Mouse (Mus musculus): ENCODE results near the gene Vdac1.
"Not testable (repeated sequence)": the region's sequence is repeated elsewhere in the genome, so short reads cannot be mapped to it uniquely, and the experiment has no call there.

The Vdac1 gene

DNA sequence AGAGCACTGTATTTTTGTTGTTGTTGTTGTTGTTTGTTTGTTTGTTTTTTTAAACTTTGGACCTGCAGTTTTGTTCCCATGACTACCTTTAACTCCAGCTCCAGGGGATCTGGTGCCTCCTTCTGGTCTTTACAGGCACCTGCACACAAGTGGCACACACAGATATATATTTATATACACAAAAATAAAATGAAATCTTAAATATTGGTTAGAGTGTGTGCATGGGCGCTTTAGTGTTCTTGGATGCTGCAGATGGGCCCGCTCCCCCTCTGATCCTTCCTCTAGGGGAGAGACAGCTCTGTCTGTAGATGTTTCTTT lies 9.4 kb downstream of the Vdac1 start:
- in situ Hi-C loops (cut with MboI, MseI): no loop called here

DNA sequence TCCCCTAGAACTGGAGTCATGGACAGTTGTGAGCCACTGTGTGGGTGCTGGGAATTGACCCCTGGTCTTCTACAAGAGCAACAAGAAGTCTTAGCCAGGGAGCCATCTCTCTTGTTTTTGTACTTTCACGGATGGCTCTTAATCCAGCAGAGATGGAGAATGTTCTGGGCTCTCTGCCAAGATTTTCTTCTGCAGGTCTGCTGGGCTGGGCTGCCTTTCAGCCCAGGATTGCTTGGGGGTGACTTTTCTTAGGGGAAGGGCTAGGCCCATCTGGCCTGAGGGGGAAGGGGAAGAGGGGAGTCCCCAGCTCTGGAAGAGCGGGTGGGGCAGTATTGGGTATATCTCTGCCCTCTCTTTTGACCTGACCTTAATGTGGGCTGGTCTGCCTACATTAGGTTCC lies 9.9 kb downstream of the Vdac1 start:
- in situ Hi-C loops (cut with MboI, MseI): no loop called here

DNA sequence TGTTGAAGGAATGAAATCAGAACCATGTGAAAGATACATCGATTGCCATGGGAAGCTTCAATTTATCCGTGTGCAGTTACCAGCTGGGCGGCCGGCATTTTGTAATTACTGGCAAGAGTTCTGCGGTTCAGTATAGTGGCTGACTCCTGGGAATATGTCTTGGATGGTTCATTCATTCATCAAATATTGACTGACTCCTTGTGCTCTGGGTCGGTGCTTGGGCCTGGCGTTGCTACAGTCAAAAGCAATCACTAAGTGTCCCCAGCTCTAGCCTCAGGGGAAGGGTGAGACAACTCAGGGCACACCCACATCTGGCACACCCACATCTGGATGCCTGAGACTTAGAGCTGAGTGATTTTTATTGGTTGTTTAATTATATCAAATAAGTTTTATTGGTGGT lies 13.2 kb downstream of the Vdac1 start:
- in situ Hi-C loops (cut with MboI, MseI): no loop called here

DNA sequence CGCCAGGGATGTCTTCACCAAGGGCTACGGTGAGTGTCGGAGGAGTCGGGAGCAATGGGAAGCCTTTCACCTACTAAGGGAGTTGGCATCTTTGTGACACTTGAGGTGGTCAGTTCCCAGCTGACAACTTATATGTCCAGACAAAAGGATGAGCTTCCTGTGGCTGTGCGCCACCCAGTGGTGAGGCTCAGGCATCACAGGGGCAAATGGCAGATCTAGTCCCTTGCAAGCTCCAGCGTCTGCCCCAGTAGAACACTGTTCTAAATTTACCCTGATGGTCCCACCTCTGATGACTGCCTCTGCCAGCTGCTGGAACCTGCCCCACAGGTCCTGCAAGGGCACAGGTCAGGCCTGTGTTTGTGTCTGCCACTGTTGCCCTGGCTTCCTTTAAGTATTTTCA lies 13.7 kb downstream of the Vdac1 start:
- in situ Hi-C loops (cut with MboI, MseI): no loop called here

DNA sequence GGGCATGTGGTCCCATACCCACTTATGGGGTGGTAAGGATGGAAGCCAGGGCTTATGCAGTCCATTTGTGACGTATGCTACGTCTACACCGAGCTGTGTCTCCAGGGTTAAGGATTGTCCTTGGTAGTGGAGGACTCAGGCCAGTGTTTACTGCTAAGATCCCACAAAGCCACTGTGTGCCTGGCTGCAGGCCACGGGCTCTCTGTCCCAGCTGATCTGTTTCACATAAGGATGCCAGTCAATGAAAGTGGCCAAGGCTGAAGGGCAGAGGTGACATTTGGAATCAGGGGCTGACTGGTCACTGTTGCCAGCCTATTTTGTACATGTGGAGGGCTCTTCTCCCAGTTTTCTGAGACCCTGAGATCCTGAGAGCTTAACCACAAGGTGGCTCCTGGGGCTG lies 16.9 kb downstream of the Vdac1 start:
- in situ Hi-C loops (cut with MboI, MseI): no loop called here

DNA sequence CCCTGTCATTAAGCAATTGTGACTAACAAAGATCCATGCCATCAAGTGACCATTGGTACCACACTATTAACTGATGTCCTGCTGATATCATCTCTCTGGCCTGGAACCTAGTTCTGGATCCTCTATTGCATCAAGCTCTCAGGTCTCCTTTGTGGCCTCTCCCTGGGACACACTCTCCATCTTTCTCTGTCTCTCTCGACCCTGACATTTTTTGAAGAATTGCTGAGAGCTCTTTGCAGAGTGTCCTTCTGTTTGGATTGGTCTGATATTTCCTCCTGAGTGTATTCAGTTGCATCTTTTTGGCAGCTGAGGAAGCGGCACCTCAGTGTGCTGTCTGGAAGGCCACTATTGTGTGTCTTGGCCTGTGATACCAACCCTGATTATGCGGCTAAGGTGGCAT lies 18.6 kb downstream of the Vdac1 start:
- in situ Hi-C loops (cut with MboI, MseI): no loop called here

DNA sequence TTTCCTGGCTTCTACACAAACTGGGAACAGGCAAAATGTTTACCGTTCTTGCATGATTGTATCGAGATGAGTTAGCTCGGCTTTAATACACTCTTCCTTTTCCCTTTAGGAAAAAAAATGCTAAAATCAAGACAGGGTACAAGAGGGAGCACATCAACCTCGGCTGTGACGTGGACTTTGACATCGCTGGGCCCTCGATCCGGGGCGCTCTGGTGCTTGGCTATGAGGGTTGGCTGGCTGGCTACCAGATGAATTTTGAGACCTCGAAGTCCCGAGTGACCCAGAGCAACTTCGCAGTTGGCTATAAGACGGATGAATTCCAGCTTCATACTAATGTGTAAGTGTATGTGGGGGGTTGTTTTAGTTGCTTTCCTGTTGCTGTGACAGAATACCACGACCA lies 23.1 kb downstream of the Vdac1 start:
- in situ Hi-C loops (cut with MboI, MseI): no loop called here

DNA sequence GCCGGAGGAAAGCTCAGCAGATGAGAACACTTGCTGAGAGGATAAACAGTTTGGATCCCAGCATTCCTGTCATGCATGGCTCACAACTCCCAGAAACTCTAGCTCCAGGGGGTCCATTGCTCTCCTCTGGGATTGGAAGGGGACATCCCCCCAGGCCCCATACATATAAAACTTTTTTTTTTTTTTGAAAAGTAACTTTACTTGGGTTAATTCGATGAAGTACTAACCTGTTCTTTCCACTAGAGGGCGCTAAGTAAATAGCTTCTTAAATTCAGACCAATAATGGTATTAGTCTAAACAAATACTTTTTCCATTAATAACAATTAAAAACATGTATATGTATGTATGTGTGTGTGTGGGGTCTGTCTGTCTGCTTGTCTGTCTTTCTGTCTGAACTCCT lies 24.0 kb downstream of the Vdac1 start:
- in situ Hi-C loops (cut with MboI, MseI): no loop called here

DNA sequence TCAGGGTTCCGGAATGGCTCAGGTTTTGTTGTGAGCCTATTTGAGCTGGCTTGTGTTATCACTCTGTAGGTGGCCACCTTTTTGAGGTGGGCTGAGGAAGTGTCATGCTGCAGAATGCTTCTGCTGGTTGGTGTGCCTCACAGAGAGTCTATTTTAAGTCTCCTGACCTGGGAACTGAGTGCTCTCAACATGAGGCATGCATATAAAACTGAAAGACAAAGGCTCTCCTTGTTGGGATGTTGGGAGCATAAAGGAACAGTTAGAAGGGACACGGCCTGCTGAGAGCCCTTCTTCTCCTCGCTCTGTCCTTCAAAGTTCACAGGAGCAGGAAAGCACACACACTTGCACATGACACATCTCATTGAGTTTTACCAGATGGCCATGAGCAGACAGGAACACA lies 26.2 kb downstream of the Vdac1 start:
- in situ Hi-C loops (cut with MboI, MseI): no loop called here

DNA sequence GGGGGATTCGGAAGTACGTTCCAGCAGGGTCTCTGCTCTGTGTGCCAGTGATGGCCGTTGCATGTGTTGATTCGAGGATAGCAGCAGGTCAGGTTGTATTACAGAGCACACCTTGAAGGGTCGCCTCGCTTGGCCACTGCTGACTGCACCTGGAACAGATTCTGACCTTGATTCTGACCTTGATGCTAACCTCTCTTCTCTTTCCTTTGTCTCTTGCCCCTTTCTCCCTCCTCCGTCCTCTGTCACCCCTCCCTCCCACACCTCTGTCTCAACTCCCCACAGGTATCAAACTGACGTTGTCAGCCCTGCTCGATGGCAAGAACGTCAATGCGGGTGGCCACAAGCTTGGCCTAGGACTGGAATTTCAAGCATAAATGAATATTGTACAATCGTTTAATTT lies 27.5 kb downstream of the Vdac1 start:
- in situ Hi-C loops (cut with MboI, MseI): no loop called here

DNA sequence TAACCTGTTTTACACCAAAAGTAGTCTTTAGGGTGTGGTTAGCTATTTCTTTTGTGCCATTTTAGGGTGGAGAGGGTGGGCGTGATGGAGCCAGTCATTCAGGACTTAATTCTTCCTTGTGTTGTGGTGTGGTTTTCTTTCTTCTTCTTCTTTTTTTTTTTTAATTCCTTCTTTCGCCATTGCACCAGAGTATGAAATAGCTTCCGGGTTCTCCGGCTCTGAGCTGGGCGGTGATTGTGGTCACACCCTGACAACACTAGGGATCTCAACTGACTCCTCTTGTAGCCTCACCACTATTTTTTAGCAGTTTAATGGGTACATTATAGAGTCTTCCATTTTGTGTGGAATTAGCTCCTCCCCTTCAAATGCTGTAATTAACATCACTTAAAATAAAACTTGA lies 28.3 kb downstream of the Vdac1 start:
- in situ Hi-C loops (cut with MboI, MseI): not testable (repeated sequence)

DNA sequence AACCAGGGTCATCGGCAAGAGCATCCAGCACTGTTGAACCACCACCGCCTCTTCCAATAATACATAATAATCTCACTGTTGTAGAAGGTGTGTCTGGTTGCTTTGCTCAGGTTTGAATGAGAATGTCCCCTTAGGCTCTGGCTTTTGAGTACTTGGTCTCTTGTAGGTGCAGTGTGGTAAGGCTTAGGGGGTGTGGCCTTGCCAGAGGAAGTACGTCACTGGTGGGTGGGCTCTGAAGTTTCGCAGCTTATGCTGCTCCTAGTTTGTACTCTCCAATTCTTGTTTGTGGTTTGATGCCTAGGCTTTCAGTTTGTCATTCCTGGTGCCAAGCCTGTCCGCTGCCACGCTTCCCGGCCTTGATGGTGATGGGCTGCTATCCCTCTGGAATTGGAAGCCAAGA lies 29.3 kb downstream of the Vdac1 start:
- in situ Hi-C loops (cut with MboI, MseI): no loop called here

DNA sequence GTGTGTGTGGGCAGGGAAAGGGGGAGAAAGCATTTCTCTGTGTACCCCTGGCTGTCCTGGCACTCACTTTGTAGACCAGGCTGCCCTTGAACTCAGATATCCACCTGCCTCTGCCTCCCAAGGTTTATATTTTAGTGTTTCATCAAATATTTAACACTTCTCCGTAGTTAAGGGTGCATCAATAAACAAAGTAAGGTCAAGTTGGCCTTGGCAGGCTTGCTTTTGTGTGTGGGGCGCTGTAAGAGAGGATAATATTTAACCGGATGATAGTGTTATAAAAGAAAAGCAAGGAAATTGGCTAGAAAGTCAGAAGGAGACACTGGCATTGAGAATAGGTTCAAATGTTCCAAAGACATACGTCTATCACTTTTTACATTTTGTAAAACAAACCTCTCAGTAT lies 33.8 kb downstream of the Vdac1 start:
- in situ Hi-C loops (cut with MboI, MseI): no loop called here

DNA sequence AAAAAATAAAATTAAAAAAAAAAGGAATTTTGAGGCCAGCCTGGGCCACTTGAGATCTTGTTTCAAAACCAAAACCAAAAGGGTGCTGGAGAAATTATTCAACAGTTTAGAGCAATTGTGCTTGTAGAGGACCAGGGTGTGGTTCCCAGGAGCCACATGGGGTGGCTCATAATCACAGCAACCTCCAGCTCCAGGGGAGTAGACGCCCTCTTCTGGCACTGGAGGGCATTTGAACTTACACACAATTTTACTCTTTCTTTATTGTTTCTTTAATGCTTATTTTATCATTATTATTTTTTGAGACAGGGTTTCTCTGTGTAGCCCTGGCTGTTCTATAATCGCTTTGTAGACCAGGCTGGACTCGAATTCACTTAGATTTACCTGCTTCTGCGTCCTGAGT lies 34.7 kb downstream of the Vdac1 start:
- in situ Hi-C loops (cut with MboI, MseI): no loop called here

DNA sequence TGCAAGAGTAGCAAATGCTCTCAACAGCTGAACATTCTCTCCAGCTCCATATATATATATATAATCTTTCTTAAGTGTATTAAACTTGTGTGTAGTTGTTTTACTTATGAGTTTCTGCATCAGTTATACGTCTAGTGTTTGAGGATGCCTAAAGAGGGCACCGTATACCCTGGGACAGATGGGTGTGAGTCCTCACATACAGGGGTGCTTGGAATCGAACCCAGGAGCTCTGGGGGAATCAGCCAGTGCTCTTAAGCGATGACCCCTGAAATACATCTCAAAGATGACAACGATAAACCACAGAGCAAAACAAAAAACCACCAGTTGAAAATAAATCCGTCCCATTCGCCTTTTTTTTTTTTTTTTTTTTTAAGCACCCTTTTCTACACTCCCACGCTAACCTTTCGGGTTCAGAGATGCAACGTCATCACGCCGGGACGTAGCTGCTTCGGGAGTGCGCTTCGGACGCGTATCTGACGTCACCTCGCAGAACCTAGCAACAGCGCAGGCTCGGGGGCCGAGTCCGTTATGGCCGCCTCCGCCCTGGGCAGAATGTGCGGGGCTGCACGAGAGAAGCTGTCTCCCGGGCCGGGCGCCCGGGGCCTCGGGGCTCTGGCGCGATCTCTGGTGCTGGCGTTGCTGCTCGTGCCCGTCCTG lies 35.4 kb downstream of the Vdac1 start, which contains the start of gene 9530068E07Rik:
9530068E07Rik (plus strand) TSS at position 489 of the 657 bp plus-strand sequence.
- in situ Hi-C loops (cut with MboI, MseI): no loop called here

DNA sequence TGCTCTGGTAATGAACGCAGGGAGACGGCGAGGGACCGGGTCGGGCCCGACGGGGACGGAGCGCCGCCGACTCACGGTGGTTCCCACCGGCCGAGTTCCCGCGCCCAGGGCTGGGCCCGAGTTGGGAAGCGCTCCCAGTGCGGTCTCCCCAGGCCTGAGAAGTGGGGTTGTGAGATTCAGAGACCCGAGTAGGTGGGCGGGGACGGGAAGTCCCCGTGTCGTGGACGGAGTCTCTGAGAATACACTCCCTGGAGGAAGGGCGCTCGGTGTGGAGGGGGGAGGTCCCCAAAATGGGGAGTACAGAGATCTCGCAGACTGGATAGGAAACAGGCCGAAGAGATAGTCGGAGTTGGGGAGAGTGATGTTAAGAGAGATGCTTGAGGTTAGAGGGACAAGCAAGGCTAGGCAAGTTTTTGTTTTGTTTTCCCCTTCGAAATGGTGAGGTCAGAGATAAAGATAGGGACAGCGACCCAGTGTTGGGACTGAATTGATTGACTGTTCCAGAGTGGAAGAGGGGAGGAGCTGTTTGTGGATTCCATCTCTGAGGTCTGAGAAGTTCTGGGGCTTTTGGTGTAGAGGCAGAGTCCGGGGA lies 36.0 kb downstream of the Vdac1 start:
- in situ Hi-C loops (cut with MboI, MseI): no loop called here

DNA sequence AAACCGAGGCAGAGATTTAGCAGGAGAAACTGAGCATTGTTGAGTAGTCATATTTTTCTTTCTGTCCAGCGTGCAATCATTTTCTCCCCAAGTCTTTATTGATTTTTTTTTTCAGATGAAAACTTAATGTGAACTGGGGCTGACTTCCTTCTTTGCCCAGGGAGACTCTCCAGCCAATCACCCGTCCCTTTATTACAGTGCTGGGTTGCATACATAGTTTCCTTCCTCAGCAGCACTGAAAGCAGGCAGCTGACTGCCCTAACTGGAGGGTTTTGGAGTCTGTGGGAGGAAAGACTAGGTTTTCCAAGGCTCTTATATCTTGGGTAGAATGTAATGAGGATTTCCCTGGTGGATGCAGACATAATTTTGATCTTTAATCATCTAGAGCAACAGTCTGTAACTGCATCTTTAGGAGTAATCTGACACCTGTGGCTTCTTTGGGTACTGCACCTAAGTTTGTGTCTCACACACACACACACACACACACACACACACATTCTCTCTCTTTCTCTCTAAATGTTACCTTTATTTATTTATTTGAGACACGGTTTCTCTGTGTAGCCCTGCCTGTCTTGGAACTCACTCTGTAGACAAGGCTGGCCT lies 36.8 kb downstream of the Vdac1 start:
- in situ Hi-C loops (cut with MboI, MseI): no loop called here

DNA sequence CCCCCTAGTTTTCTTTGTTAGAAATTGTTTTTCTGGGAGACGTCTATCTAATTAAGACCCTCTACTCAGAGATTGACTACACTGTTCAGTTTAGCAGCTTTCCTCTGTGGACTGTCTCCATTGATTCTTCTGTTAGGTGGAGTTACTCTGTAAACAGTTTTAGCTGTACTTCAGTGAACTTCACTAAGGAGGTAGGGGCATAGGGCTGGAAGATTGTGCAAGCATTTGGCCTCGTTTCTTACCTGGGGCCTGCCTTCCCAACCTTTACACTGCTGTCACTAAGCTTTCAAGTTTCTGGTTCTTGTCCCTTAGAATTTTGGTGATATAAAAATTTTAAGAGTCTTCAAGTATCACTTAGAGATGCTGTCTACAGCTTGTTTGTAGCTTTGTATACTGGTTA lies 40.8 kb downstream of the Vdac1 start:
- in situ Hi-C loops (cut with MboI, MseI): no loop called here

DNA sequence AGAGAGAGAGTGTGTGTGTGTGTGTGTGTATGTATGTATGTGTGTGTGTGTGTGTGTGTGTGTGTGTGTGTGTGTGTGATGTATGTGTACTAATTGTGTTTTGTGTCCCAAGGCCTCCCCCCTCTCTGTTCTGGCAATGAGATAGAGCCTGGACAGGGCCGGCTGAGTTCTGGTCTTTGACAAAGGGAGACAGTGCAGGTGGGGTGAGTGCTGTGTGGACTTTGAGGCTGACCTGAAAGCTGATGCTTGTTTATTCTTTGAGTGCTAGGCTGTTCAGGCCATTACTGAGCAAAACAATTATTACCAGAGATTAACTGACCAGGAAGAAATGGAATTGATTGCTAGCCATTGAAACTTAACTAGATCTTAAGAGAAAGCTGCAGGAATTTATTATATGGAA lies 41.9 kb downstream of the Vdac1 start:
- in situ Hi-C loops (cut with MboI, MseI): no loop called here

DNA sequence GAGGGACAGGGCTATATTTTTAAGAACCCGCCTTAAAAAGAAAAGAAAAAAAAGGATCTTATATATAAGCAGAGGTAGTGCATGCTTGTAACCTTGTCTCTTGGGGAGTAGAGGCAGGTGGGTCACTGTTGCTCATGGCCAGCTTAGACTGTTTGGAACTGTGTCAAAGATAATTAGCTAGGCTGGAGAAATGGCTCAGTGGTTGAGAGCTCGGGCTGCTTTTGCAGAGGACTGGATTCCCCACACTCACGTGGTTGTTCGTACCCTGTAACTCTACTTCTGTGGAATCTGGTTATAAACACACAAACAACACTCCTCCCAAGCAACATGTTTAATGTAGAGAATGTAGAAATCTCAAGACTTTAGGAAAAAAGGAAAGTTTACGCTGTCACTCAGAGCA lies 43.5 kb downstream of the Vdac1 start:
- in situ Hi-C loops (cut with MboI, MseI): no loop called here

DNA sequence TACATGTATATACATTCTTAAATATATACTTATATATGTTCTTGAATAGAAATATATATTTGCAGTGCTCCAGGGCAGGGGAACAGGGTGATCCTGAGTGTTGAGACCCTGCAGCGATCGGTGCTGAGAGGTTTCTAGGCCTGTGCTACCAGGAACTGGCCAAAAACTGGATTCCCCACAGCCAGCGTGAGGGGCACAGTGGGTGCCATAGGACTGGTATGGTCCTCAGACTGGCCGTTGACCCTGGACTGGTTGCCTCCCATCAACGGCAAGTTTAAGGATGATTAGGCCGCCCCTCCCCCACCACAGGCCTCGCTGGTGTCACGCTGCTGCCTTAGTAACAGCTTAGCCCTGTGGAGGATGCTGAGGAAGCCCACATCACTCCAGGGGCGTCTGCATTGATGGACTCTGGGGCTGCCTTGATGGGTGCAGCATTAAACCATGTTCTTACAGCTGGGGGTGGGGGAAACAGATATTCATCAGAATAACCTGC lies 44.6 kb downstream of the Vdac1 start:
- in situ Hi-C loops (cut with MboI, MseI): no loop called here

DNA sequence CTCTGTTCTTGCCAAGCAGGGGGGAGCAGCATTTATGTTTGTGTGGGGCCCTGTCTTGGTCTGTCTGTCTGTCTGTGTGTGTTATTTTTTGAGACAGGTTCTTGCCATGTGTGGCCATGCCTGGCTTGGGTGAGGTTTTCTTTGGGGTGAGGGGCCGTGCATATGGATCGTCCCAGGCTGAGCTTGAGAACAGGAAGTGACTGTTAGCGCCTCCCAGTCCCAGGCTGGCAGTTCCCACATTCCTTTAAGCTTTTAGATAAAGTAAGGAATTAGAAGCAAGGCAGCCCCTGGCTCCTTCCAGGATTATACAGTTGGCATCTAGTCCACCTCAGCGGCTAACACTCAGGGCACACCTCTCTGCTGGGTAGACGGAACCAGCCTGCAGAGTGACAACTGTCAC lies 48.7 kb downstream of the Vdac1 start:
- in situ Hi-C loops (cut with MboI, MseI): no loop called here

DNA sequence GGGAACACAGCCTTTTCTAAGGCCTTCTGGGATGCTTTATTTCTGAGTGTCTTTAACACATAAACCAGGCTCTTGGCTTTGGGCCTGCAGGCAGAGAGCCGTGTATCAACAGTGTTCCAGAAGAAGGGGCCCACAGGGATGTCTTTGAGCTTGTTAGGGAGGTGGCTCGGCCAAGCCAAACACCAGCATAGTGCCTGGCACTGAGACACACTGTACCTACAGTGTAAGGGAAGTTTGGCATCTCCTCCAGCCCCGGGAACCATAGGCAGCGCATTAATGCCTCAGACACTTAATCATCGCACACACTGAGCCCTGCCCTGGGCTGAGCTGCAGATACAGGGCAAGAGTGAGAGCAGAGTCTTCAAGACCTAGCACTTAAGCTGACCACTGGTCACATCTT lies 57.7 kb downstream of the Vdac1 start:
- in situ Hi-C loops (cut with MboI, MseI): no loop called here

DNA sequence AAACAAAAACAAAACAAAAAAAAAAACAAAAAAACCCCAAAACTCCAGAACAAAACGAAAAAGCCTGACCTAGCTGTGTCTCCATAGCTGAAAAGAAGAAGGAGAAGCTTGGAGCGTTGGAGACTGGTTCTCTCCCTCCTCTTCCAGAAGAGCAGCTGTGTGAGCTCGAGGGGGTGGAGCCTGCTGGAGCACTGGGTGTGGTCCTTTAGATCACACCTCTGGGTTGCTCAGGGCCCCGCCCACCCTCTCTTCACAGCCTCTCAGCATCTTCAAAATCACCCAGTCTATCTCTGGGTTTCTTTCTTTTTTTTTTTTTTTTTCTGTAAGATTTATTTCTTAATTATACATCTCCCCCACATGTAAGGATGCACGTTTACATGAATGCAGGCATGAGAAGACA lies 58.6 kb downstream of the Vdac1 start:
- in situ Hi-C loops (cut with MboI, MseI): no loop called here

All from T-helper 2 cell (primary cell).